Mouse (Mus musculus): ENCODE measurements around the gene Utp14a.

Gene Utp14a

GRCm38 (mm10) chrX:48311727-48312126 is 55.1 kb downstream of the Utp14a start:
- no peak for DNase-seq (ENCODE audit: low read depth, low spot score)

GRCm38 (mm10) chrX:48314530-48315079 is 57.9 kb downstream of the Utp14a start:
- DNase-seq (ENCODE audit: low read depth, low spot score), result no peak

- DNase-seq (ENCODE audit: low read depth, low spot score), result no peak
These were observed 60.8 kb downstream of the Utp14a start for GRCm38 (mm10) chrX:48317444-48317843.

- DNase-seq (ENCODE audit: low read depth, low spot score), result peak; percentile 17
These were observed 61.5 kb downstream of the Utp14a start for GRCm38 (mm10) chrX:48318194-48318593.

Measured in 3T3-L1 (cell line).